Mouse (Mus musculus) lung, embryonic 14.5 days (tissue): ENCODE measurements around the gene Tbx4. TPM values are rescaled to one million over a fixed set of nuclear protein-coding genes. Genes with fewer than 3 reads are reported as not detected.

Source experiments
- ATAC-seq: fragments of 200-750 bp; cut with Nextera tagmentation; 2 replicates; pipeline ENCODE4 v1.8.0; 2017; ENCODE audit warnings: mild to moderate bottlenecking, moderate TSS enrichment, moderate library complexity; ENCODE audit not compliant: insufficient read depth
- DNase-seq: peaks from one replicate; pipeline ENCODE4 v3.0.0-alpha.2; 2015
- H3K27ac ChIP-seq: fragments of 300-500 bp; sonication (generic); 2 replicates; pipeline ENCODE4 v1.5.1; 2014; ENCODE audit warnings: low read depth, mild to moderate bottlenecking, moderate library complexity
- H3K27me3 ChIP-seq: fragments of 300-500 bp; sonication (generic); 2 replicates; pipeline ENCODE4 v1.6.1; 2014; ENCODE audit warnings: low read length, control low read depth; ENCODE audit not compliant: insufficient read depth
- H3K36me3 ChIP-seq: fragments of 300-500 bp; sonication (generic); 2 replicates; pipeline ENCODE4 v1.6.1; 2014; ENCODE audit warnings: control low read depth; ENCODE audit not compliant: insufficient read depth
- H3K4me1 ChIP-seq: fragments of 300-500 bp; sonication (generic); 2 replicates; pipeline ENCODE4 v1.6.1; 2014; ENCODE audit warnings: antibody characterized with exemption, control low read depth; ENCODE audit not compliant: insufficient read depth
- H3K4me2 ChIP-seq: fragments of 300-500 bp; sonication (generic); 2 replicates; pipeline ENCODE4 v1.6.1; 2014; ENCODE audit warnings: mild to moderate bottlenecking
- H3K4me3 ChIP-seq: fragments of 300-500 bp; sonication (generic); 2 replicates; pipeline ENCODE4 v1.5.1; 2014; ENCODE audit warnings: low read depth, low read length
- H3K9ac ChIP-seq: fragments of 300-500 bp; sonication (generic); 2 replicates; pipeline ENCODE4 v1.6.1; 2014
- H3K9me3 ChIP-seq: fragments of 300-500 bp; sonication (generic); 2 replicates; pipeline ENCODE4 v1.6.1; 2016; ENCODE audit warnings: low read depth, low read length, control low read depth
- CTCF ChIP-seq: IDR thresholded peaks from 2 replicates; pipeline ENCODE4 v1.5.1; 2016; ENCODE audit warnings: antibody characterized with exemption, low read depth
- WGBS: fragments of 180-500 bp; shearing (Covaris S2); extraction: QIAGEN DNeasy Blood & Tissue Kit; methylation state at CpG from one replicate; pipeline ENCODE4 v1.1.7; 2014; 5-methylcytosine and 5-hydroxymethylcytosine counted together
- polyA plus RNA-seq: library from polyadenylated mRNA; unstranded; fragments of >200 nt; fragmentation: Nextera tagmentation; extraction: Ambion mirVana; gene quantifications from 2 replicates; pipeline ENCODE4 v1.2.1, GENCODE M21; 2014

Gene Tbx4
- polyA plus RNA-seq, 1 experiment from 2014 or later, result 73.4 TPM

DNA sequence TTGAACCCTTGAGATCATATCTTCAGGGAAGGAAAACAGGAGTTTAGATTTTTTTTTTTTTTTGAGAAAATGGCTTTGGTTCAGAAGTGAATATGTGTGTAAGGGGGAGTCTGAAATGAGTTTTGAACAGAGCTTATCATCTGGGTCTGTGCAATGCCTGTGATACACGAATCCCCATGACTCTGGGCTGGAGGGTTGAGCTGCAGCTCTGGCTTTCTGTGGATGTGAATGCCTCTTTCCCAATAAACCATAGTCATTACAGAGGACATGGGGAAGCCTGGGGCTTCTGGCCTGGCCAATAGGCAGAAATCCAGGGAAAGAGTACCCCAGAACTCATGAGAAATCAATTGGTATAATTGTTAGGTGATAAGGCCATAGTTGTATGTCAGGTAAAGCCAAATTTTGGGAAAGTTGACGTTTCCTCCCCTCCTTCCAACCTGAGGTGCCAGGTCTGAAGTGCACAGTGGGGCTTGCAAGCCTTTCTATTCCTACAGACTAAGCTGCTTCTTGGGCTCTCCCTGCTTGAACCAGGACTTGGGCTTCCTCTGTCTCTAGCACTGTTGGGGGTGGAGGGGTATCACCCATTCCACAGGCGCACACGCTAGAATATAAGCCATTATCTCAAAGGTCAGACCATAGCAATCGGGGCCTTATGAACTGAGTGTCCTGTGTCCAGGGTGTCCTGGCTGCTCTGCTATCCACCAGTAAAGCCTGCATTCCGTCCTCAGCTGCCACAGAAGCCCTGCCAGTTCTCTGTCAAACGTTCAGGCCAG lies 46.8 kb upstream of the Tbx4 start:
- Histone ChIP-seq H3K27me3 (peaks cover 64% of the 10 kb centered on the region), H3K4me3 (peak overlapping the region; percentile 80), H3K4me1 (peaks cover 6% of the 10 kb centered on the region; the same call in 1 of the 2 replicates), H3K27ac (peak overlapping the region; percentile 99), H3K9me3 (no peaks in the 10 kb centered on the region), H3K36me3 (peaks cover 88% of the 10 kb centered on the region), H3K4me2 (peak overlapping the region; percentile 93), H3K9ac (peak overlapping the region; percentile 99)
- 20% methylated on average over 7 of the region's 7 CpGs for WGBS
- no peak for TF ChIP-seq CTCF
- DNase-seq, result peak; percentile 52
- ATAC-seq, result no peak

DNA sequence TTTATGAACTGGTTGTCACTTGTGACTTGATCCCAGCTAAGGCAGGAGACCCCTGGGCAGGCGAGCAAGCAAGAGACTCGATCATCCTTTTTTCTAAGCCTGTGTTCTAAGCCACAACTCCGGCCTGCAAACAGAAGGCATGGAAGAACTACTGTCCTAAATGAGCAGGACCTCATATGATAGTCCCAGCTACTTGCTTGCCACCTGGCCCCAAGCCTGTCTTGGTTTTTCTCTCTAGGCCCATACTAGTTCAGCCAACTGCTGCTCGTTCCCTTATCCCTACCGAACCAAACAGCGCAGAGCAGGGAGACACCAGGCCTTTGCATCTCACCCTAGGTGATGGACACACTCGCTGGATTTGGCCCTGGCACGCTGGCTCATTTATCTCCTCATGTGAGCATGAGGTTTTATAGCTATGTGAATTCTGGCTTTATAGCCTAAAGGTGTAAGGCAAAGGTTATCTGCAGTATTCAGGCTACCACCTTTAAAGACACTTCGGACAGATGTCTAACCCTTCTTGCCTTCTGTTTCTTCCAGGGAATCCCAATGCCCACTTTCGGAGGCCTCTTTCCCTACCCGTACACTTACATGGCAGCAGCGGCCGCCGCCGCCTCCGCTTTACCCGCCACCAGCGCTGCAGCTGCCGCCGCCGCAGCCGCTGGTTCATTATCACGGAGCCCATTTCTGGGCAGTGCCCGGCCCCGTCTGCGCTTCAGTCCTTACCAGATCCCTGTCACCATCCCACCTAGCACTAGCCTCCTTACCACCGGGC lies 46.0 kb upstream of the Tbx4 start:
- no peaks in the 10 kb centered on the region for H3K9me3 ChIP-seq
- no peak for TF ChIP-seq CTCF
- H3K4me1 ChIP-seq, result peaks cover 11% of the 10 kb centered on the region; the same call in 1 of the 2 replicates
- peak overlapping the region; percentile 99 for H3K9ac ChIP-seq
- DNase-seq (peak; percentile 62), ATAC-seq (no peak)
- H3K27me3 ChIP-seq, result peaks cover 57% of the 10 kb centered on the region
- peak overlapping the region; percentile 80 for H3K4me3 ChIP-seq
- H3K4me2 ChIP-seq, result peak overlapping the region; percentile 93
- peak overlapping the region; percentile 99 for H3K27ac ChIP-seq
- H3K36me3 ChIP-seq, result peaks cover 80% of the 10 kb centered on the region
- 15% methylated on average over 27 of the region's 27 CpGs for WGBS

DNA sequence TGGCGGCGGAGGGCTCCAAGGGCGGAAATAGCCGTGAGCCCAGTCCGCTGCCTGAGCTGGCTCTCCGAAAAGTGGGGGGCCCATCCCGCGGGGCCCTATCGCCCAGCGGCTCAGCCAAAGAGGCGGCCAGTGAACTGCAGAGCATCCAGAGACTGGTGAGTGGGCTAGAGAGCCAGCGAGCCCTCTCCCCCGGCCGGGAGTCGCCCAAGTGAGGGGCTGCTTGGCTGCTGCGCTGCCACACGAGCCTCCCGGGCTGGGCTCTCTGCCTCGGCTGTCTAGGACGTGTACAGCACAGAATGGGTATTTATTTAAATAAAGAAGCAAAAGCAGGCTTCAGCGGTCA lies 45.4 kb upstream of the Tbx4 start:
- Histone ChIP-seq H3K4me2 (peak overlapping the region; percentile 93), H3K4me3 (peak overlapping the region; percentile 80), H3K27me3 (peaks cover 51% of the 10 kb centered on the region), H3K9ac (peak overlapping the region; percentile 99), H3K27ac (peak overlapping the region; percentile 99), H3K4me1 (peaks cover 11% of the 10 kb centered on the region; the same call in 1 of the 2 replicates), H3K36me3 (peaks cover 75% of the 10 kb centered on the region), H3K9me3 (no peaks in the 10 kb centered on the region)
- ATAC-seq (no peak), DNase-seq (peak; percentile 47)
- WGBS, result 5% methylated on average over 21 of the region's 21 CpGs
- TF ChIP-seq CTCF, result no peak

DNA sequence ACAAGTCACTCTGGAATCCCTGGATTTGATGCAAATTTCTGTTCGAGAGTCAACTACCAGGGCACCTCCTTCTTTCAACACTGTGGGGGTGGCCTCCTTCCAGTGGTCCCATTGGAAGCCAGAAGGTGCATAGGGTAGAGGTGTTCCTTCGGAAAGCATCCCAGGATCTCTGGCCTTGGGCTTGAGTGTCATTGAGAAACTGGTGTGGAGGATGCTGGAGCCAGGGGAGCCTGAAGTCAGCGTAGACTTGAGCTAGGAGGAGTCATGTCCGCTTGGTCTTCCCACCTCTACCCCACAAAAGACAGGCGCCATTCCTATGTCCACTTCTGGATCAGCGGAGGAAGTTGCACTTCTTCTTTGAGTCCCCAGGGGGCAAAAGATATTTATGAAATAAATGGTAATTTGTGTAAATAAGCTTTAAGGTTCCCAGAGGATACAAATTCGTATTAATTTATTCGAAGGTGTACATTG lies 45.0 kb upstream of the Tbx4 start:
- H3K9me3 ChIP-seq, result no peaks in the 10 kb centered on the region
- H3K4me3 ChIP-seq, result peak overlapping the region; percentile 80
- peaks cover 49% of the 10 kb centered on the region for H3K27me3 ChIP-seq
- peaks cover 70% of the 10 kb centered on the region for H3K36me3 ChIP-seq
- H3K27ac ChIP-seq, result peak overlapping the region; percentile 99
- H3K9ac ChIP-seq, result peak overlapping the region; percentile 99
- ATAC-seq (no peak), DNase-seq (peak; percentile 76)
- peak; percentile 32; the same call in 1 of the 2 replicates for TF ChIP-seq CTCF
- 10% methylated on average over 8 of the region's 8 CpGs for WGBS
- H3K4me1 ChIP-seq, result peaks cover 11% of the 10 kb centered on the region; the same call in 1 of the 2 replicates
- H3K4me2 ChIP-seq, result peak overlapping the region; percentile 93

DNA sequence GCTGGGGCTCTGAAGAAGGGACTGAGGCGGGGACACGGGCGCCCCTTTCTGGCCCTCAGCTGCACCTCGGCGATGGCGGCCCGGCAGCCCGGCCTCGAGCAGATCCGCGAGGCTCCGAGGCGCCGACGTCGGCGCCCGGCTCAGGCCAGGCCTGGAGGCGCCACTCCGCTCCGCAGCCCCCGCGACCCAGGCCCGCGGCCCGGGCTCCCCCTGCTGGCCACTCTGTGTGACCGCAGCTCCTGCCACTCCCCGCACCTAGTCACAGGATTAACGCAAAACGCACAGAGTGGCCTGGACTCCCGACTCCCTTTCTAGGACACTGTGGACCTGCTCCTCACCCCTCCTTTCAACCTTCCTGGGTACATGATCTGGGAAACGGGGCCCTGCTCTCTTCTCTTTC lies 44.2 kb upstream of the Tbx4 start:
- H3K4me1 ChIP-seq, result peaks cover 11% of the 10 kb centered on the region; the same call in 1 of the 2 replicates
- peak overlapping the region; percentile 80 for H3K4me3 ChIP-seq
- peak overlapping the region; percentile 99 for H3K9ac ChIP-seq
- peak; percentile 73 for TF ChIP-seq CTCF
- H3K9me3 ChIP-seq, result no peaks in the 10 kb centered on the region
- peaks cover 44% of the 10 kb centered on the region for H3K27me3 ChIP-seq
- peak overlapping the region; percentile 93 for H3K4me2 ChIP-seq
- under 1% methylated on average over 32 of the region's 32 CpGs for WGBS
- ATAC-seq (0 out of 2 replicates have a peak, but pooled peaks have one; percentile 1), DNase-seq (peak; percentile 86)
- peak overlapping the region; percentile 99 for H3K27ac ChIP-seq
- peaks cover 63% of the 10 kb centered on the region for H3K36me3 ChIP-seq

DNA sequence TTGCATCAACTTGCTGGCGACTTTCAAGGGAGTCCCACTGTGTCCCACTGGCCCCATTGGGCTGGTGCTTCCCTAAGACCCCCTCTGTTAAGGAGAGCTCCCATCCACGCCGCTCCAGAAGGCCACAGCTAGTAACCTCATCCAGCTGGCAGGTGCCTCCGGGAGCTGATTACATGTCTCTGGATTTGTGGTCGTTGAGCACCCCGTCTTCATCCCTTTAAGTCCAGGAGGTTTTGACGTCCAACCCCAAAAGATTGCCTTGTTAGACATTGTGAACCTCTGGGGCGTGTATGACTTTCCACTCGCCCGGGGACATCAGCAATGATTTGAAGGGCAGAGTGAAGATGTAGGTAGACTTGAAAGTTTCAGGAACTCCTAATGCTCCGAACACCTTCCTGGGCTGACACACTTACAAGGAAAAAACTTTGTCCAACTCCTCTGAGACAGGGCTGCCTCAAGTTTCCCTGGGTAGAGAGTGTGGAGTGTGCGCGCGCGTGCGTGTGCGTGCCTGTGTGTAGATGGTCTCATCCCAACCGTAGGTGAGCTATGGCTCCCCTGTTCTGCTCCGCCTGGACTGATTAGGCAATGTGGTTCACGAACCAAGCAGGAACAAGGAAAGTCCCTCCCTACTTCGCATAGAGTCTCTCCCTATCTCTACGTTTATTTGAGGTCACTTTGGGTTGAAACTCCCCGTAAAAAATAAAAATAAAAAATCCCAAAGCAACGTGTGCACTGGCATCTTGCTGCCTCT lies 43.5 kb upstream of the Tbx4 start:
- Histone ChIP-seq H3K36me3 (peaks cover 55% of the 10 kb centered on the region), H3K4me2 (peak overlapping the region; percentile 93), H3K4me3 (peak overlapping the region; percentile 80), H3K9me3 (no peaks in the 10 kb centered on the region), H3K27ac (peak overlapping the region; percentile 99), H3K27me3 (peaks cover 37% of the 10 kb centered on the region), H3K9ac (peak overlapping the region; percentile 99), H3K4me1 (peaks cover 11% of the 10 kb centered on the region; the same call in 1 of the 2 replicates)
- peak; percentile 66 for DNase-seq
- TF ChIP-seq CTCF, result no peak
- WGBS, result 5% methylated on average over 24 of the region's 24 CpGs
- no peak for ATAC-seq
